Mouse (Mus musculus): ENCODE results near the gene Cpn2.

Cpn2 gene

DNA sequence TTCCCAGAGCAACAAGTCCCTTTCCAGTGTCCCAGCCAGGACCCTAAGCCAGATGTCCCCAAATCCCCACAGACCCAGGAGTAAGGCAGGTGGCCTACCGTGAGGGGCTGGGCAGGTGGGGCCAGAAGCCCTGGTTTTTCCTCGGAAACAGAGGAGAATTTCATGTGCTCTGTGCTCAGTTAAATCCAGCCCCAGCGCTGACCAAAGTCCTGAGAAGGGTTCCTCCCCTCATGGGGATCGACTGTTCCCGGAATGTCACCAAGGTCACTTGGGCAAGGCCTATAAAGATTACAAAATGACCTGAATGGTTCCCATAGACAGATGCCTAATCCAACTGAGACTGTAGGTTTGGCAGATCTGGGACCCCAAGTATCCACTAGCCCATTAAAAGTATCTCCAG lies at the start of gene Cpn2:
Gene Cpn2 (minus strand): TSS at position 141 of the 400 bp plus-strand sequence.
- DNase-seq (ENCODE audit: low spot score), result no peak

DNA sequence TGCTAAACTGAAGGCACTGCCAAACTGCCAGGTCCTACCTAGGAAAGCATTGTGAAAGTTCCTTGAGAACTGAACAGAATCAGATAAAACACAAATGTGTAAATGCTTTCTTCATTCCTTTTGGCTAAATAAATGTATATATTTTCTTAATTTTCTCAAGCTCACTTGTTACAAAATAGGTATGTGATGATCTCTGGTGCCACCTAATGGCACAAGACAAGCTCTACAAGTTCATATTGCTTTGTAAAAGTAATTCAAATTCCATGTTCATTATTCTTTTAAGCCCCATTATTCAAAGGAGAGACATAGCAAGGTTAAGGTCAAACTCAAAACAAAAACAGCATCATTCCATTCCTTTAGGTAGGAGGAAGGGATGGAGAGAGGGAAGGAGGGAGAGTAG lies 46.9 kb upstream of the Cpn2 start:
- DNase-seq (ENCODE audit: low spot score), result no peak

DNA sequence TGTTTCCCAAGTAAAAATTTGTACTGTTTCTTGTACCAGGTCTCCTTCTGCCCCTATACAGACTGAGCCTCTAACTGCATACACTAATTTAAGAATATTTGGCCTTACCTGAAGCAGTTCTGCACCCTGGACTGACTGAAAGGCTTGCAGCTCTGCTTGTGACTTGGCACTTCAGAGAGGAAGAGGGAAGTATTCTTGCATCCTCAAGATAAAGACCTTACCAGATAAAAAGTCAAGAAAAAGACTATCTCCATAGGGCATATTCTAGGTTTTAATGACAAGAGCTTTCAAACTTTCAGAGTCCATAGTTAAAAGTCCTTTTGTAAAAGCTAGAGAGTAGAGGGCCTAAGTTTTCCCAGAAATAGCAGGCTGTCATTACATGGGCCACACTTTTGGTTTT lies 43.3 kb upstream of the Cpn2 start, which contains the start of gene Gp5:
Gene Gp5 (minus strand): TSS at position 133 of the 400 bp plus-strand sequence.
- DNase-seq (ENCODE audit: low spot score), result no peak

DNA sequence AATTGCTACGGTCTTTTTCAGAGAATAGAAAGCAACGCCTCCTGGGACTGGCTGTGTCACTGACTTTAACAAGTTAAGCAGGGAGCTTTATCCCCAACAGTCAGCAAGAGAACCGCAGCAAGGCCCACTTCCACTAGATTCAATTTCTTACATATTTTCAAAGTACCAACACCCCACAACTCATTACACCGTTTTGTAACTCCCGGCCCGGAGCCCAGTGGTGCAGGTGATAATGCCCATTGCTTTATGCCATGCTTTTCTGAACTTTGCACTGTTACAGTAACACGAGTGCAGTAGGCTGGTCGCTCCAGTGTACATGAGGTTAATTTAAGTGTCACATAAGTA lies 42.8 kb upstream of the Cpn2 start:
- no peak for DNase-seq (ENCODE audit: low spot score)

DNA sequence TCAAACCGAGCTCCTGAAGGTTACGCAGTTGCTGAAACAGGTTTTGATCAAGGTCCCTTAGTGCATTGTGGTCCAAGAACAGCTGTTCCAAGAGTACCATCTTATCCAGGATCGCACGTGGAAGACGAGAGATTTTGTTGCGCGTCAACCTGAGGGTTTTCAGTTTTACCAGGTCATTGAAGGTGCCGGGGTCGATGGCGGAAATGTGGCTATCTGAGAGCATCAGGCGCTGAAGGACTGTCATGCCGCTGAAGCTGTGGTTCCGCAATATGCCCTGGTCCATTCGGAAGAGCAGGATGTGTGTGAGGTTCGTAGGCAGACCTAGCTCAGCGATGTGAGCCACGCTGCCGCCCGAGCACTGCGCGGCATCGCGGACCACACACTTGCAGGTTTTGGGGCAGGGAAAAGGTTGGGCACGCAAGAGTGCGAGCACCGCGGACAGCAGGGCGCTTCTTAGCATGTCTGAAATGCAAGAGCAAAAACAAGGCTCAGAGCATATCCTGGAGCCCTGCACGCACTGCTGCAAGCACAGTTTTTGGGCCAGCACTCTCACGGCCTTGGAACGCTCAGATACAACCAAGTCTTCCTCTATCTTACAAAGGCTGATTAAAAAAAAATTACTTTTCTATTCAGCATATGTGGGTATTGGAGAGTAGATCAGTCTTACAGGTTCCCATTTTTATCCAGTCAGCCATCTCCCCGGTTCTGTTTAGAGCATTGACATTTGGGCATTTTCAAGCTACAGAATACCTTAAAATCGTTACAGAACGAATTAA lies 42.3 kb upstream of the Cpn2 start:
- no peak for DNase-seq (ENCODE audit: low spot score)

GRCm38 (mm10) chr16:30308616-30309394 lies 41.5 kb upstream of the Cpn2 start:
- DNase-seq (ENCODE audit: low spot score), result peak; percentile 2

DNA sequence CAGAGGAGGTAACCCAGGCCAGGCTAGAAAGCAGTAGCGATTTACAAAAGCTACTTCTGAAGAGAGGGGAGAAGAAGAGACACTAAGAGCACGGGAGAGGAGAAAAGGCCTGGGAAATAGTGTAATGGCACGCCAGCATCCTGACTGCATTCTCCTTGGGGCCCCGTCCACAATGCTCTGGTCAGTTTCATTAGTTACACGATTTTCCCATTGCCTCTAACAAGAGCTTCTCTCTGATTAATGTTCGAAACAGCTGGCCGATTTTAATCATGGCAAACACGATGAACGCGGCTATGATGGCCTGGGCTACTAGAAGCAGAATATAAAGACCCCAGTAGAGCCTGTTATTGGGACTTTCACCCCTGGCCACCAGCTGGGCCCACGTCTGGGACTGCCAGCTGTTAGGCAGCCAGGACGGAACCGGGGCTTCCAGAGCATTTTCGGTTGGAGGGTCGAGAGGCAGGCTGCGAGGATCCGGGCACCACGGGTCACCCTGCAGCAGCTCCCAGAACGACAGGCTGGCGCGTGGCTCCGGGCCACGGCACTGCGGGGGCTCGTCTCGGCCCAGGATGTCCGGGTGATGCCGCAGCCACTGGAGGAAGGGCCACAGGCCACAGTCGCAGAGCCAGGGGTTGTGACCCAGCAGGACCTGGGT lies 40.8 kb upstream of the Cpn2 start:
- DNase-seq (ENCODE audit: low spot score), result no peak

- no peak for DNase-seq (ENCODE audit: low spot score)
Measured at GRCm38 (mm10) chr16:30307306-30307705, 40.0 kb upstream of the Cpn2 start.

GRCm38 (mm10) chr16:30306102-30306501 lies 38.8 kb upstream of the Cpn2 start:
- DNase-seq (ENCODE audit: low spot score), result no peak

- no peak for DNase-seq (ENCODE audit: low spot score)
Measured at GRCm38 (mm10) chr16:30304236-30304635, 36.9 kb upstream of the Cpn2 start.

DNA sequence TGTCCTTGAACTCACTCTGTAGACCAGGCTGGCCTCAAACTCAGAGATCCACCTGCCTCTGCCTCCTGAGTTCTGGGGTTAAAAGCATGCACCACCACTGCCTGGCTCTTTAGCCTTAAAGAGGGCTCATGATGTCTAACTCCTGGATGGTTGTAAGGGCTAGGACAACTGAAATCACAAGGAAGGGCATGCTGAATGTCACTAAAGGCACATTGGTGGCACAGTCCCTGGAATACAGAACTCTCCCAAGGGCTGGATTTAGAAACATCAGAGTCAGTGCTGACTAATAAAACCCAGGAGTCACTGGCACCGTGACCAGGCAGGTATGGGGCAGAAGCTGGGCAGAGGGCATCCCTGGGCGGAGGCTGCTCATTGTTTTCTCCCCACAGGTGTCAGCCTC lies 36.1 kb upstream of the Cpn2 start:
- DNase-seq (ENCODE audit: low spot score), result no peak

- DNase-seq (ENCODE audit: low spot score), result no peak
Measured at GRCm38 (mm10) chr16:30302686-30303085, 35.4 kb upstream of the Cpn2 start.

GRCm38 (mm10) chr16:30299711-30300277 lies 32.5 kb upstream of the Cpn2 start:
- DNase-seq (ENCODE audit: low spot score), result no peak

- DNase-seq (ENCODE audit: low spot score), result no peak
Measured at GRCm38 (mm10) chr16:30297450-30297849, 30.2 kb upstream of the Cpn2 start.

GRCm38 (mm10) chr16:30296601-30297275 lies 29.4 kb upstream of the Cpn2 start:
- no peak for DNase-seq (ENCODE audit: low spot score)

DNA sequence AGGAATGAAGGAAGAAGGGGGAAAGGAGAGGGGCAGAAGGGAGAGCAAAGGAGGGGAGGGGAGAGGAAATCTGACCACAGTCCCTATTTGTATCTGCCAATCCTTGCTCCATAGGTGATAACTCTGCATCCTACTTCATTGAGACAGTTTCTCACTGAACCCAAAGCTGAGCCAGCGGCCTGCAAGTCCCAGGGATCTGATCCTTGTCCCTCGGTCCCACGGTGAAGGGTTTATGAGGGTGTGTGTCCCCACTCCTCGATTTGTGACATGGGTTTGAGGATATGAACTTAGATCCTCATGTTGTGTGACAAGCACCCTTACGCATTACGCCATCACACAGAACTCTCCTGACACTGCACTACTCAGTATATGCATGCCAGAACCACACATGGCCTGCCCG lies 27.8 kb upstream of the Cpn2 start:
- no peak for DNase-seq (ENCODE audit: low spot score)

- no peak for DNase-seq (ENCODE audit: low spot score)
Measured at GRCm38 (mm10) chr16:30290436-30290835, 23.1 kb upstream of the Cpn2 start.

GRCm38 (mm10) chr16:30285701-30286100 lies 18.4 kb upstream of the Cpn2 start:
- DNase-seq (ENCODE audit: low spot score), result no peak

GRCm38 (mm10) chr16:30283743-30284337 lies 16.5 kb upstream of the Cpn2 start:
- DNase-seq (ENCODE audit: low spot score), result no peak

DNA sequence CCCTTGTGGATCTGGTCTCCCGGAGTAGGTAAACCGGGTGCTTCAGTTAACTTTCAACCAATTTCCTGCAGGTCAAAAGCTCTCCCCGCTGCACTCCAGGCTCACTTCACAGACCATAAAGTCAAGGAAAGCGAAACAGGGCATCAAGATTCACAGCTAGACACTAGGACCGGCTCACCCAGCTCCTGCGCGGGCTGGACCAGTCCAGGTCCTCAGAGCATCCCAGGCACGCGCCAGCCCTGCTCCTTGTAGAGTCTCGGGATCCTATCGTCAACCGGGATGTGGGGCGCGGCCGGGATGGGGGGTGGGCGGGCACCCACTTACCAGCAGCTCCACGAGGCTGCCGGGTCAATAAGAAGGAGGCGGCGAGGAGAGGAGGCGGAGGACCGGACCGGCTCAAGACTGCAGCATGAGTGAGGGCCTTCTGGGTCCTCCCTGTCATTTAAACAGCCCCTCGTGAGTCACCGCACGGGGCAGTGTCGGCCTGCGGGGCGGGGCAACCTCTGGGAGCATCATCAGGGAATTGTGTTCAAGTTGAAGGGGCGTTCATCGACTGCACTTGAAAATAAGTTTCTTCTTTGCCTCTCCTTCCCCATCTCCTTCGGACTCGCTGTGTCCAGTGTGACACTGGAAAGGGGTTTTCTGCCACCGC lies 15.7 kb upstream of the Cpn2 start, which contains the start of gene Lrrc15:
Gene Lrrc15 (minus strand): TSS at position 413 of the 652 bp plus-strand sequence.
- no peak for DNase-seq (ENCODE audit: low spot score)
